Mouse (Mus musculus) layer of hippocampus, postnatal 14 days (tissue): ENCODE results near the gene Itgb6. TPM values are rescaled to one million over a fixed set of nuclear protein-coding genes. Genes with fewer than 3 reads are reported as not detected.

Experiments used
- DNase-seq, 2 experiments: peaks; one replicate each; pipeline ENCODE4 v3.0.0; 2021 to 2022; ENCODE audit warnings: low spot score in 2 of 2, mixed read lengths in 1 of 2
- total RNA-seq, 2 experiments: library from RNA; stranded (reverse); gene quantifications; 2 replicates each; pipeline ENCODE4 v1.2.3; 2021

The Itgb6 gene
- total RNA-seq, 2 experiments from 2014 or later = 0.16 TPM; not detected in 1

DNA sequence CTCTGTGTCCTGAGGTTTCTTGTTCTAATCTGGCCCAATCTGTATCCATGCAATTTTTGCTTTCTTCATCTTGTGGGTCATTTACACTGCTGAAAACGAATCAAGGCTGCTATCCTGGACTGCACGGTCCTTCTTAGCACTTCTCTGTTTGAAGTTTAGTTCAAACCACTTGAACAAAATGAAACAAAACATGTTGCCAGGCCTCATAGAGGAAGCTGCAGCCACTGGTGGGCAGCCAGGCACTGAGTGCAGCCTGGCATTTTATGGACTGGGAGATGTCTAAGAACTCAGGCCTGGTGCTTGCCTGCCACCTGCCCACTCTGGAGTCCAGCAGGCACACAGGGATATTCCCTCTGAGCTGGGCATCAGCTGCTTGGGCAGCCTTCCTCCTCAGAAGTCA lies 39.9 kb downstream of the Itgb6 start:
- DNase-seq = no peak

DNA sequence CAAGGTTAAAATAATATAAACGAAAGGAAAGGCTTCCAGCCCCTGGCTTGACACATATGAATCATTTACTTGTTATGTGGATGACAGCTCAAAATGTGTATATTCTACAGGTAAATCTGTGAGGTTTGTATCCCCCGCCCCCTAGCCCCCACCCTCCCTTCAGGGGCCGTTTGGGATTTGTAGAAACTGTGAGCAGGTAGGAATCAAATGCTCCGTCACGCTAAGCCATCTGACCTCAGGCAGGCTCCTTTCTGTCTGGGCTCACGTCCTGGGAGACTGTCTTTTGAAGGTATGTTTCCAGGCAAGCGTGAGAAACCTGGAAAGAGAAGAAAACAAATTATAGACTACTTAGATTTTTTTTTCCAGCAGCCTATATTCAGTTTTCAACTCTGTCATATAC lies 48.0 kb downstream of the Itgb6 start:
- DNase-seq = no peak

DNA sequence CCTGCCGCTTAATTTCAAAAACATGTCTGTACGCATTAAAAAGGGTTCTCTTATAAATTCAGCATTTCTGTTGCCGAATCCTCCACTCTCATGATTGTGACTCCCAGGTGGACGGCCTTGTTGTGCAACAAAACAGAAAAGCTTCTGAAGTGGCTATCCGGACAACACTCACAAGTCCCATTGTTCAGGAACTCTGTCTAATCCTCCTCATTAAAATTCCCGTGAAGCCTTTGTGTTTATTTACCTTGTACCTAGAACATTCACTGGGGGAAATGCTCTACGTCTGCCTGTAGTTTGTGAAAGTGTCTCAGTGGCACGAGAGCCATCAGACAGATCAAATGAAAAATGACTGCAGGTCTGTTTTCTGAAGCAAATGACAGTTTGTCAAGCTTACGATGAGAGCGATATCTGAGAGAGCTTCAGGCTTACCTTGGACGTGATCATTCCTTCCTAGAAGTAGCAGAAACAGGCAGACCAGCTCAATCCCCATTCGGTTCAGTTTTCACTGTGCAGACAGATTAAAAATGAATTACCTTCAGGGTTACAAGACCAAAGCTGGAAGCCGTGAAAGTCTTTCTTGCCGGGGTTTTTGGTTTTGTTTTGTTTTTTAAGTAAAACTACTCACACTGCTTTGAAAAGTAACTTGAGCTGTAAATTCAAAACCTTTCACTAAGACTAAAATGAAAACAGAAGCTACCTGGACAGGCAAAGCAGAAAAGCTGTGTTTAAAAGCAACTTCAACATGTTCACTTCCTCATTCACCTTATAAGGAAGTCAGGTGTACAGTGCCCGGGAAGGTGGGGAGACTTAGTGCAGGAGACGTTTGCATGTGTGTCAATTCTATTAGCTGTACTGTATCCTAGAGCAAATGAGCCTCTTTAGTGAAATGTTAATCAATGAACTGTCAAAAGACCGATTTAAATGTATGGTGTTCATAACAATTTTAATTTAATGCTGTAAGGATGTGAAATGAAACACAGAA lies 49.2 kb downstream of the Itgb6 start:
- no peak for DNase-seq

DNA sequence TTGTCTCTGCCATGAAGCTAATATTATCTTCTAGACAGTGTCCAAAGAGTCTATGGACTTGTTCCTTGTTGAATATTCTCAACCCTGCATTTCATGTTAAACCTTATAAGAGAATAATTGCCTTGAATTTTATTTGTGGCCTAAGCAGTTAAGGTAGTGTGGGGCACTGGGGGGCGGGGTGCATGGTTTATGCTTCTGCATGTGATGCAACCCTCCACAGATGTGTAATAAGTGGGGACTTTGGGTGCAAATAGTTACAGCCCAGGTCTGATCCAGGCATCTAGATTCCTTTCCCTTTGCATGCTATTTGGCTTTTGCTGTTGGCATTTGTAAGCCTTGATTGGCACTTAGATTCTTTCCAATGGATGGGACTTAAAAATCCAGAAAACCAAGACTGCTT lies 51.2 kb downstream of the Itgb6 start:
- no peak for DNase-seq

DNA sequence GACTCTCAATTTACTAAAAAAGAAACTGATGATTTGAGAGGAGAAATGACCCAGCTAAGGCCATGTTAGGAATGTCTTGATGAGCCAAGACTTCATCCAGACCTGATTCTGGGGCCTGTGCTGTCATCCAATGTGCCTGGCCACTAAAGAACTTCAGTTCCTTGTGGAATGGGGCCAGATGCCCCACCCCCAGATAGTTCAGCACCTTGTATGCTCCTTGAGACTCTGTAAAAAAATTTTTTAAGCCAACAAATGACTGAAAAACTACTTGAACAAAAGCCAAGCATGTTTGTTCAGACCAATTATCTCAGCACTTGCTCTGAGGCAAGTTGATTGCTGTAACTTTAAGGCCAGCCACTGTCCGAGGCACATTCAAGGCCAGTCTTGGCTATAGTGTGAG lies 59.4 kb downstream of the Itgb6 start:
- DNase-seq = no peak

DNA sequence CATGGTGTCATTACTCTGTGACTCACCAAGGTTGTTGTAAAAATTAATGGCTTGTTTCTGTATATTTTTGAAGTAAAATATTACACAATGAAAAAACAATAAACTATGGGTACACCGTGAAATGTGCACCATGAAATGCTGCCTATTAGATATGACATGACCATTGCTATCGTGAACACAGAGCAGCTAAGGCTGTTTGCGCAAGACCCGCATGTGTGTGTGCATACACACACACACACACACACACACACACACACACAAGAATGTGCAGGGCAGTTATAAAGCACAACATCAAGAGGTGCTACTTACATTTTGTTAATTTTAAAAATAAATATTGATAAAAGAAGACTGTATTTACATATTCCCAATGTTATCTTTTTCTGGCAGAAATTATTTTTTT lies 62.5 kb downstream of the Itgb6 start:
- no peak for DNase-seq

DNA sequence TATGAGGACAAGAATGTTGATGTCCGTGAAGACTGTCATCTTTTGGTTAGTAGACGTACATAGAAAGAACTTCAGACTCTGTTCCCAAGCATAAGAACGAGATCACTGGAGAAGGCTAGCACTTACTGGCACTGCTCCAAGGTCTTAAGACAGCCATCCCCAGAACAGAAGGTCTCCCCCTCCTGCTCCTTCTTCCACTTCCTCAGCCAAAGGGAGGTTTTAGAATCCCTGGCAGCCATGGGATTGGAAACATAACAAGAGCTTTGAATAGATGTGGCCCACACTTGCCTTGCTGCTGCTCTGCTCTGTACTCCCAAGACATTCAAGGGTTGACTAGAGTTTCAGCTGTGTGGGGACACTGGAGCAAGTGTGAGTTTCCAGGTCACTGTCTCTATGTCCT lies 63.5 kb downstream of the Itgb6 start:
- DNase-seq = no peak

DNA sequence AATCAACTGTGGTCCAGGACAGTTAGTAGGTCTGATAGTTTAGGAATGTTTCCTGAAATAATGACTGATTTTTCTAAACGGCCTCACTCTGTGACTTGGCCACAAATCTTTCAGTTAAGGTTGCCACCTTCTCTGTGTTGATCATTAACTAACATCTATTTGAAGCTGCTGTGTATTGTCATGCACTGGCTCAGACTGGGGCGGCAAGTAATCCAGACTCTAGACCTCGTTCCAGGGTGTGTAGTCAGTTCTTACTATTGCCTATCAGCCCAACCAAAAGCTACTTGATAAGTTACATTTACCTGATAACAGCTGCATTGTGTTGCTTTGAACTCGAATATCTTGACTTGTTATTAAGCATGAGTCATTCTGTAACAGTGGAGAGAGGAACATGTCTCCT lies 67.6 kb downstream of the Itgb6 start:
- no peak for DNase-seq

DNA sequence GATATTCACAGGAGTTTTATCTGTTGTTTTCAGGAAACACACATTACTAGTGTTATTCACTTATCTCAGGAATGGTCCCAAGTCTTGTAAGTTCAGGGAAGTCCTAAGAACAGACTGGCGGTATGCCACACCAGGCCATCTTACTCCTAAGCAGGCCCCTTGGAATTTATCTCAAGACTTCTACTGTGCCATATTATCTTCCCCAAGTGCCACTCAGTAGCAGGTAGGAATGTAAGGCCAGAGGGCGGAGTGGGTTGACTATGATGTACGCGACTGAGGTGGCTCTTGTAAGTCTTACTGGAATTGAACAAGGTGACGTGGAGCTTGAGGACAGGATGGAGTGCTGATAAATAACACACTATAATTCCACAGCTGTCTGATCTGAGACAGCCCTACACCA lies 72.3 kb downstream of the Itgb6 start:
- no peak for DNase-seq

DNA sequence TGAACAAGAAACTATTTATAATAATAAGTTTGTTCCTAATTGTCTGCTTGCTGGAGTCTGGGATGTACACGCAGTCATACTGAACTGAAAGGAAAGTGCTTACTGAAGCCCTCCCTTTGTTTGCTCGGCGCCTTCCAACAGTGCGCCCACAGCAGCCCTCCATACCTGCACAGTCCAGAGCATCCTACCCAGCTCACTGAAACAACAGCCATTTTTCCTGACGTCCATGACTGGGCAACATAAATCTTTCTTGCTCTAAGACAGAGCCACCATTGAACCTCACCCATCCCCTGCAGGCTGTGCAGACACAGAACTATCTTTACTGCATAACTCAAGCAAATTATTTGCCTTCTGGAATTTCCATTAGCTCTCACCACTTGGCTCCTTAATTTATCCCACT lies 74.8 kb downstream of the Itgb6 start:
- DNase-seq = no peak

DNA sequence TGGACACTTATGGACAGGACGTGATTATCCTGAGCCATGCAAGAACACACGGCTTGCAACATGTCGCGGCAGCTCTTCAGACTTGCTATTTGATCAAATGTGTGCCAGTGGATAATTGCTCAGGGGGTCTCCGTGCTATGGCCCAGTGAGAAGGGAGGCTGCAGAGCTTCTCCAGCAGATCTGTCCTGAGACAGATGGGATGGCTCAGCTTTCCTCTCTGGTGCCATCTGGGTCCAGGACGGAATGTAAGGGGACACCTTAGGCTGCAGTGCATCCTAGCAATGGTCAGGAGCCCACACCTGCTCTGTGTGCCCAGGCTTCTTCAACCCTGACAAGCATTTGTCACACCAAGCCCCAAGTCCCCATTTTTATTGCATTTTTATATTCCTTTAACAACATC lies 75.9 kb downstream of the Itgb6 start:
- DNase-seq = no peak

DNA sequence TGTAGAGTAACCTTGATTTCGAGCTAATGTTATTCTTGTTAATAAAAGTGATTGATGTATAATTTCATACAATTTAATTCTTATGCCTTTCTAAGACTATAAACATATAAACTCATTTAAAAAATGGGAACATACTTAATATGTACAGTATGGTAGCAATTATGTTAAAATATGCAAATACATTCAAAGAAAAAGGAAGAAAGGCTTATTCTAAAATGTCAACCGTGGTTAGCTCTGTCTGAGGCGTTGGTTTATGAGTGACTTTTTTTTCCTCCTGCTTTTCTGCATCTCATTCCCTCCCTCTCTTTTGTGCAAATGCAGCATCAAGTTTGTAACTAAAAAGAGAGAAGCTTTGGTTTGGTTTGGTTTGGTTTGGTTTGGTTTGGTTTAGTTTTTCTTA lies 79.0 kb downstream of the Itgb6 start:
- no peak for DNase-seq

DNA sequence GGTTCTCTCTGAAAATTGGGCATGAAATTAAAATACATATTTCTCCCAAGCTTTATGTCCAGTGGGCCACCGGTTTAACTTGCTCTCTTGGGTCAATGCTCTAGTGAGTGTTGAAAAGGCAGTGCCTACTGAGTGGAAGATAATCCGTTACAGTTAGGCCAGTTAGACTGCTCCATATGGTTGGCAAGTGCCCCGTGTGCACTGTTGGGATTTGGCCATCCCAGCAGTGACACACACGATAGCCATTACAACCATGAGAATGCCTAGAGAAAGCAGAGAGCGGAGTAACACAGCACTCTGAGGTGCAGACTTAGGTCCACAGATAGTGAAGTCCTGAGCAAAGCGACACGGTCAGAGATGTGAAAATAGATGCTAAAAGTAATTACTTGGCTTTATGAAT lies 79.8 kb downstream of the Itgb6 start:
- no peak for DNase-seq

DNA sequence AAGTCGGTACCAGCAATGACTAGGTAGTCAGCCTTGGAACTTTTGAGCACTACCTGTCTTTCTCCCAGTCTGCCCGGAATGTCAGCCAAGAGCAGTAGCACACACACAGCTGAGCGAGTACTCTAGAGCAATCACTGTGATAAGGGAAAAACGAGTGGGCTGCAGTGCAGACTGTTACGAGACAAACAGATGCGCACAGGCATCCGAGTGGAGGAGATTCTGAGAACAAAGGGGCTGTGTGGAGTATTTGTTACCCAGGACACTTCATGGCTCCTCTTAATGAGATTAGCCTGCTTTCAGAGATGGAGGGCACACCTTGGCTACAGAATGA lies 82.1 kb downstream of the Itgb6 start:
- no peak for DNase-seq

DNA sequence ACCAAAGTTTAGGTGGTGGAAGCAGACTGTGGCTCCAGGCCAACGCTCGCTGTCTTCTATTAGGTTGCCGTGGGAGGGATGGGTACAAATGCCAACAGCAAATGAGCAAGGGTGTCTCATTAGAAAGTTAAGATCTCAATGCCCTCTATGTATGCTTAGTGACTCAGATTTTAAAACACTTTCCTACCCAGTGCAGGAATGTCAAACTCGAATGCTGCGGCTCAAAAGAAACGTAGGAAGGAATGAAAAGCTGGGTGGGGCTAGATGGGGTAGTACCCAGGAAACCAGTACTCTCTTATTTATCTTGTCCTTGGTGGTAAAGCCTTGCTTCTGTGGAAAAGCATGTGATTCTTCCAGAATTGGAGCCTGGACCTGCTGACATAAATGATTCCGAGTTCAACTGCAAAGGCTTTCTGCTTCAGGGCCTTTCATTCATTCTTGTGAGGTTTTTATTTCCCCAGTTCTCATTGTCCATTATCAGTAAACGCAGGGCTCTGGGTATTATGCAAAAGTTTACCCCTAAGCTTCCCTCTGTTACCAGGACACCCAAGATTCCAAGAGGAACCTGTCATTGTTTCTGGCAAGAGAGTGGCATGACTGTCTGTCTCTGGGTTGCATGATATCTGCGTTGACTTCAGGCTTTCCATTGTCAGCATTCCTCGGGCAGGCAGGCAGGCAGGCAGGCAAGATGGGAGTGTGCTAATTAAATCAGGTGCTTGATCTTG lies 82.7 kb downstream of the Itgb6 start:
- no peak for DNase-seq

DNA sequence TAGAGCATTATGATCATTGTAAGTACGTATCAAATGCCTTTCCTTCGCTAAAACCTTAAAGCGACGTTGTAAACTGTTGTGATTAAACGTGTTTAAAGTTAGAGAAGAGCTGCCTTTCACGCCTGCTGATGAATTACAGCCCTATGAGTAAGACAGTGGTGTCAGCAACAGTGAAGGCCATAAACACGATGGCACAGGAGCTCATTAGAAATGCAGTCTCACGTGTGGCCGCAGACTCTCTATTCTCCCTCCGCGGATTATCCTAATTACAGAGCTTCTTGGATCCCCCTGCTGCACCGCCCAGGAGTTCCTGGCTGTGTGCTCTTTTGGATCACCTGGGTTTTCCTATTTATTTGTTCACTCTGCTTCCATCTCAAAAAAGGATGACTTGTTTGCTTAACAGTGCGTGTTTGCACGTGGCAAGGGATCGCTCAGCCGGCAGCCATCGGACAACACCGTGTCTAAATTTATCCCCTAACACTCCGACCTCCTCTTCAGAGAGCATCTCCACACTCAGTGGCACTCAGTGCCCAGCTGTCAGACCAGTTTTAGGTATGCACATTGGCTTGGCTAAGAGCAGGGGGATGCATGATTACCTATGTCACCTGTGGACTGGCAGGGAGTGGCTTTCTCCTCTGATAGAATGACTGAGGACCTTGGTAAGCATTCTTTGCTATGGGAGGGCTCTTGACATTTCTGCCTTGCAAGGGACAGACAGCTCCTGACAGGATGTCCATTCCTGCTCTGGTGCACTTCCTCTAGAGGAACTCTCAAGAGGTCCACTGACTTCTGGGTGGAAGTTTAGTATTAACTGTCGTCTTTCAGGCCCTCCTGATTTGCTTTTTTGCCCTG lies 85.3 kb downstream of the Itgb6 start:
- DNase-seq = no peak

DNA sequence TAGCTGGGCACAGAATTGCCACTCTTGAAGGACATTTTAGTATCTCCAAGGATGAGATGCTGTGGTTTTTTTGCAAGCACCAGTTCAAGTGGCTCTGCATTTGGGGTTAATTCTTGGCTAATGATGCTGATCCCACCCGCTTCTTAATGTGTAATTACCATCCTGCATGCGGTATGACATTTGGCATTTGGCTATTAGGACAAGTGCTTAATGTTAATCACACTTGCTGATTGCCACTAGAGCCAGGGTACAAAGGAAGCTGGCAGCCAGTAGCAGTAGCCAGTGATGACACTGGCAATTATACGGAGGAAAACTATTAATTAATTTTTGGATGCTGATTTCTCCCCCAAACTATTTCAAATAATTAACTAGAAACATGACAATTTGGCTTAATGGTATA lies 86.0 kb downstream of the Itgb6 start:
- no peak for DNase-seq

DNA sequence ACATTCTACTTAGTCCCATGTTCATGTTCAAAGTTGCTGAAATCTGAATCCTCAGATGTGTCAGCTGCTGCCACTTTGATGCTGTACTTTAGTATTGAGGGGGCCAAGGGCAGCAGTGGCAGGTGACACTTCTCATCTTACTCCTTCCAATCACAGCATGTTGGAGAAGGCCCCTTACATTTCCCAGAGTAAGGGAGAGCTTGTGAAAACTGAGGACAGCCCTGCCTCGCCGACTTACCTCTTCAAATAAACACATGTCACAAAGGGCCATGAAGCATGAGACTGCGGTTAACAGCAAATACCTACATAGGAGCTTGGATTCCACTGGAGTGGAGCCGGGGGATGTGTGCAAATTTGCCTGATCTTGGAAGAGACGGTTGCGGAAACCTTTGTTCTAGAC lies 86.4 kb downstream of the Itgb6 start:
- no peak for DNase-seq

DNA sequence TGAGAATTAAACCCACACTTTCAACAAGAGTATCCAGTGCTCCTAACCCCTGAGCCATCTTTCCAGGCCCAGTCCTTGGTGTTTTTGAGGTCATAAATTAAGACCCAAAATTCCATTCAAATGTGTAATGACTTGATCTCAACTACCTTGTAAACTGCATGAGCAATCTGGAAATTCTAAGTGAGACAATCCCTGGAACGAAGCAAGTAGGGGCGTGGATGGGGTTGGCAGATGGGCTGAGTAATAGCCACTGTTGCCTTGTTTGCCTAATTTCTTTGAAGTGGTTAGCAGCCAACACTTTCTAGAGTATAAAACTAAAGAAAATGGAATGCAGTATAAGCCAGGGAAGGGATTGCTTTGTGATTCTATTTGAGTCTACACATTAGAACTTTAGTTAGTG lies 89.7 kb downstream of the Itgb6 start:
- no peak for DNase-seq

DNA sequence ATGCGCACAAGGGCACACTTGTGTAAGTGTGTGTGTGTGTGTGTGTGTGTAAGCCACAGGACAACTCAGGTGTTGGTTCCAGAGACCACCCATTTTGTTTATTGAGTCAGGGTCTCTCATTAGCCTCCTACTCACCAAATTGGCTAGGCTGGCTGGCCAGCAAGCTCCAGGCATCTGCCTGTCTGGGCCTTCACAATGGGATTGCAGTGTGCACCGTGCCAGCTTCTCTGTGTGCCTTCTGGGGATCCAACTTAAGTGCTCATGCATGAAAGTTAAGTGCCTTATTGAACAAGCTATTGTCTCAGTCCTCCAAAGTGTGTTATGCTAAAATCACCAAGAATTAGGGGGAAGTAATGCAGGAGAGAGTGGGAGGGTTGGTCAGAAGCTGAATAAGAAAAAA lies 92.1 kb downstream of the Itgb6 start:
- no peak for DNase-seq

DNA sequence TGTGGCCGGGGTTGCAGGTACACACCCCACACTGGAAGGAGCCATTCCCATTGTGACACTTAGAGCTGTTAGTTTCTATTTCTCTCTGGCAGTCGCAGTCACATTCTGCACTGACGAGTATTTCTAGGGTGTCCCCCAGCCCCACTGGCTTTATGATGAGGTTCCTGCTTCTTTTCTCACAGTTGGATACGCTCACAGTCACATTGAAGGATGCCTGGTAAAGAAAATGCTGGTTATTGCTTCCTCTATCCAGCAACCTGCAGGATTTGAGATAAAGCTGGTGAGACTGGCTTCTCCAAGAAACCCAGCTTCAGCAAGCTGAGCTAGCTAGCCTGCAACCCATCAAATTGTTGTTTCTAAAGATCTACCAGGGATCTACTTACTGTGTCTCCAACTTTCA lies 94.5 kb downstream of the Itgb6 start:
- no peak for DNase-seq

DNA sequence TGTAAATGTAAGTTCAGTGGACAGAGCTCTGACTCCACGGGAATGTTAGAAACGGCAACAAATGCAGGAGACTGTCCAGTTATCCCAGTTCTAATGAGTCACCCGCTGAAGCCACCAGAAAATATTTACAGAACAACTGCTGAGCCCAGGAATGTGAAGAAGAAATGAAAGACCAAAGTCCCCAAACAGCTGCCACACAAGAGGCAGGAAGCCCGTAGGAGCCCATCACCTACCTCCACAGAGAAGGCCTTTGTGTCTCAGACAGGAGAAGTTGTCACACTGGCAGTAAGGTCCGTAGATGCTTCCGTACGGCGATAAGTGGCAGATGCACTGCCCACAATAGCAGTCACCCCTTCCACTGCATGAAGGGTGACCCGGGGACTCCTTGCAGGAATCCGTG lies 94.9 kb downstream of the Itgb6 start:
- no peak for DNase-seq
